Mouse (Mus musculus): Measurements from ENCODE around the gene 4921517D22Rik. TPM values are rescaled to one million over a fixed set of nuclear protein-coding genes. Genes with fewer than 3 reads are reported as not detected.
A peak's percentile ranks its signal among the peaks of the same experiment; 100 is the strongest.

4921517D22Rik gene
- polyA plus RNA-seq, 1 experiment from 2014 or later: not detected

GRCm38 (mm10) chr13:59682629-59683028, 11.3 kb downstream of the 4921517D22Rik start:
- Histone ChIP-seq H3K9ac (ENCODE audit: low read depth, low read length) (no peak overlapping the region), H3K4me2 (ENCODE audit: low read length) (no peak overlapping the region), H3K4me1 (ENCODE audit: control insufficient read depth, insufficient read depth, low read length) (no peaks in the 10 kb centered on the region), H3K4me3 (ENCODE audit: low read depth, low read length) (no peak overlapping the region), H3K9me3 (replicated peaks; ENCODE audit: control insufficient read depth, low read length, poor library complexity, severe bottlenecking) (no peaks in the 10 kb centered on the region), H3K36me3 (ENCODE audit: control insufficient read depth, insufficient read depth, low read length) (no peaks in the 10 kb centered on the region), H3K27ac (ENCODE audit: low read length) (no peak overlapping the region), H3K27me3 (ENCODE audit: control insufficient read depth, insufficient read depth, low read depth, low read length) (no peaks in the 10 kb centered on the region)
- no peak for ATAC-seq
- WGBS: 36% methylated on average over 7 of the region's 7 CpGs

DNA sequence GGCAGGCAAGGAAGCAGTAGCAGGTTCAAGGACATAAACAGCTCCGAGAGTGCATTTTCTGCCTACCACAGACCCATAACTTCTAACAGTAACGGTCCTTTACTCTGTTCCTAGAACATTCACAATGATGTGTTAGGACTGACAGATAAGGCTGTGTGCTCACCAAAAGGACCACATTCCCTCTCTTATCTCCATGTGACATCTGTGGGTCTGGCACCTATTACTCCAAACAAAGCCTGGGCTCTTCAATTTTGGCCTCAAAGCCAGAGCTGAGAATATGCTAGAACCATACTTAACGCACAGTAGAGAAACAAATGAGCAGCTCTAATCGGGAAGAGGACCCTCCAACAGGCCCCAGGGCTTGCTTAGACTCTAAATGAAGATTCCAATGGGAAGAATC, 14.0 kb downstream of the 4921517D22Rik start:
- H3K27ac ChIP-seq (ENCODE audit: low read length): no peak overlapping the region
- no peaks in the 10 kb centered on the region for H3K27me3 ChIP-seq (ENCODE audit: control insufficient read depth, insufficient read depth, low read depth, low read length)
- H3K9me3 ChIP-seq (replicated peaks; ENCODE audit: control insufficient read depth, low read length, poor library complexity, severe bottlenecking): no peaks in the 10 kb centered on the region
- no peak overlapping the region for H3K9ac ChIP-seq (ENCODE audit: low read depth, low read length)
- H3K36me3 ChIP-seq (ENCODE audit: control insufficient read depth, insufficient read depth, low read length): no peaks in the 10 kb centered on the region
- ATAC-seq: no peak
- H3K4me2 ChIP-seq (ENCODE audit: low read length): no peak overlapping the region
- H3K4me1 ChIP-seq (ENCODE audit: control insufficient read depth, insufficient read depth, low read length): peaks cover under 1% of the 10 kb centered on the region; the same call in 1 of the 2 replicates
- H3K4me3 ChIP-seq (ENCODE audit: low read depth, low read length): no peak overlapping the region
- WGBS: 77% methylated on average over 4 of the region's 4 CpGs

DNA sequence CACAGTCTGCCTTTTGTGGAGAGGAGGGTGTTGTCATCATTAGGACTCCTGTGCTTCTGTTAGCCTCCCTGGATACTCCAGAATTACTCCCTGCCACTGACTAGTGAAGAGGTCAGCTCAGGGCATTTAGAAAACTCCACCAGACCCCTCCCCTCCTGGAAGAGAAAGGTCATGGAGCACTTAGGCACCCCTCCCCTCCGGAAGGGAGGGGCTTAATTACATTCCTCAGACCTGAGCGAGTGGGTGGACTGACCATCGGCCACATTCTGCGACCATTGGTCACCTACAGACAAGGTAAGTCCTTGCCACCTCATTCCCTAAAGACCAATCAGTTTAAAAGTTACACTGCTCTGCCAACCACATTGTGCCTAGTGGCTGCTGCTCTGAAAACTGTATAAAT, 14.6 kb downstream of the 4921517D22Rik start:
- peaks cover 5% of the 10 kb centered on the region for H3K4me1 ChIP-seq (ENCODE audit: control insufficient read depth, insufficient read depth, low read length)
- WGBS: 71% methylated on average over 4 of the region's 4 CpGs
- no peak for ATAC-seq
- H3K4me2 ChIP-seq (ENCODE audit: low read length): no peak overlapping the region
- H3K9ac ChIP-seq (ENCODE audit: low read depth, low read length): no peak overlapping the region
- H3K4me3 ChIP-seq (ENCODE audit: low read depth, low read length): no peak overlapping the region
- H3K9me3 ChIP-seq (replicated peaks; ENCODE audit: control insufficient read depth, low read length, poor library complexity, severe bottlenecking): no peaks in the 10 kb centered on the region
- no peak overlapping the region for H3K27ac ChIP-seq (ENCODE audit: low read length)
- no peaks in the 10 kb centered on the region for H3K27me3 ChIP-seq (ENCODE audit: control insufficient read depth, insufficient read depth, low read depth, low read length)
- no peaks in the 10 kb centered on the region for H3K36me3 ChIP-seq (ENCODE audit: control insufficient read depth, insufficient read depth, low read length)

DNA sequence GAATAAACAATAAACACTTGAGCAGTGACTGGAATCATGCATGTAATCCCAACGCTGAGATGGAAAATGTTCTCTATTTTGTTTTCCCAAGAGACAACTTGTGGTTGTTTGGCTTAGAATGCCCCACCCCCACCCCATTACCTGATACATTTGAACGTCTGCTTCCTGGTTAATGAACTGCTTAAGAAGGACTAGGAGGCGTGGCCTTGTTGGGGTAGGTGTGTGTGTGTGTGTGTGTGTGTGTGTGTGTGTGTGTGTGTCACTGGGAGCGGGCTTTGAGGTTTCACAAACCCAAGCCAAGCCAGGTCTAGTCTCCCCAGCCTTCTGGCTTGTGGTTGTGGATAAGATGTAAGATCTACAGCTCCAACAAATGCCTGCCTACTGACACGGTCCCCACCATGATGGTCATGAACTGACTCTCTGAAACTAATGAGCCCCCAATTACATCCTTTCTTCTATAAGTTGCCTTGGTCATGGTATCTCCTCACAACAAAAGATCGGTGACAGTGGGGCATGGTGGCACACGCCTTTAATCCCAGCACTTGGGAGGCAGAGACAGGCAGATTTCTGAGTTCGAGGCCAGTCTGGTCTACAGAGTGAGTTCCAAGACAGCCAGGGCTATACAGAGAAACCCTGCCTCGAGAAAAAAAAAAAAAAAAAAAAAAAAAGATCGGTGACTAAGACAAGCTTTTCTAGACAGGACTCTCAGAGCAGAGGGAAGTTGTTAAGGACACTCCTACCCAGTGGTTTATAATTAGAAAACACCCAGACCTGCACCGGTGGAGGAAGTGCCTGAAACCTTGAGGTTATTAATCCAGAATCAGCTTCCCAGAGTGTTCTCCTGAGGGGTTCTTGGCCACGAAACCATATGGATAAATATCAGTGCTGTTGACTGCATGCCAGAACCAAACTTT, 17.3 kb downstream of the 4921517D22Rik start:
- Histone ChIP-seq H3K9ac (ENCODE audit: low read depth, low read length) (no peak overlapping the region), H3K4me3 (ENCODE audit: low read depth, low read length) (no peak overlapping the region), H3K27ac (ENCODE audit: low read length) (no peak overlapping the region), H3K9me3 (replicated peaks; ENCODE audit: control insufficient read depth, low read length, poor library complexity, severe bottlenecking) (no peaks in the 10 kb centered on the region), H3K27me3 (ENCODE audit: control insufficient read depth, insufficient read depth, low read depth, low read length) (no peaks in the 10 kb centered on the region), H3K4me2 (ENCODE audit: low read length) (no peak overlapping the region), H3K36me3 (ENCODE audit: control insufficient read depth, insufficient read depth, low read length) (no peaks in the 10 kb centered on the region), H3K4me1 (ENCODE audit: control insufficient read depth, insufficient read depth, low read length) (peaks cover 19% of the 10 kb centered on the region)
- WGBS: 79% methylated on average over 12 of the region's 12 CpGs
- no peak for ATAC-seq

DNA sequence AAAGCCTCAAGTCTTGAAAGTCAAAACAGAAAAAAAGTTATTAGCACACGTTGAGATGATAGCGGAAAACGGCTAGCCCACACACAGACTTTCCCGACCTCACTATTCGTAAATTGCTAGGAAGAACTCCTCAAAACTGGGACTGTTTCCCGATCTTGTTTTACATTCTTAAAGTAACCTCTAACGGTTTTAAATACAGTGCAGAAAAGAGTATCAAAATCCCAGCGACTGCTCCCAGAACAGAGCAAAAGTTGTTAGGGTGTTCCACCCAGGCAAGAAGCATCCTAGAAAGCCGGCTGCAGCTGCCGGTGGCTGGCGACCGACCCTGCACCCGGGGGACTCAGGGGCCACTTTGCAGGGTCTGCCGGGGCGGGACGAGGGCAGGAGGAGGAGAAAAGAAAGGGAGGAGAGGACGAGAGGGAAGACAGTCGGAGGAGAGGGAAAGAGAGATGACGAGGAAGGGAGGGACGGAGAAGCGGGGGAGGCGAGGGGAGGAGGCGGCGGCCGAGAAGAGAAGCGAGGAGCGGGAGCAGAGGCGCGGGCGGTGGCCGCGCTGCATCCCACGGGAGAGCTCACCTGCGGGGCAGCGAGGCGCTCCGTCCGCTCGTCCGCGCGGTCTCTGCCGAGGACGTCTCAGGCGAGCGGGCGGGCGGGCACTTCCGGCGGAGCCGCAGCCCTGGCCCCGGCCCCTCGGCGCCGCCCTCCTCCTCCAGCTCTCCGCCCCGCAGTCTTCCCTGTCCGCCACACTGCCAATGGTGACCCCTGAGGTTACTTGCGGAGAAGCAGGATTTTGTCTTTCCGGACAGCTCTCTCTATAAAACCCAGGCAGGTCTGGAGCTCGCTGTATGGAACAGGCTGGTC, 18.5 kb downstream of the 4921517D22Rik start, which contains the start of gene Golm1:
Gene Golm1, minus strand, starts transcription at position 661 of the 861 bp plus-strand sequence.
- Histone ChIP-seq H3K4me1 (ENCODE audit: control insufficient read depth, insufficient read depth, low read length) (peaks cover 19% of the 10 kb centered on the region), H3K4me3 (ENCODE audit: low read depth, low read length) (peak within 1 kb of the TSS; percentile 68), H3K27ac (ENCODE audit: low read length) (peak within 1 kb of the TSS; percentile 74), H3K27me3 (ENCODE audit: control insufficient read depth, insufficient read depth, low read depth, low read length) (no peaks in the 10 kb centered on the region), H3K9ac (ENCODE audit: low read depth, low read length) (peak within 1 kb of the TSS; percentile 80), H3K9me3 (replicated peaks; ENCODE audit: control insufficient read depth, low read length, poor library complexity, severe bottlenecking) (no peaks in the 10 kb centered on the region), H3K36me3 (ENCODE audit: control insufficient read depth, insufficient read depth, low read length) (no peaks in the 10 kb centered on the region), H3K4me2 (ENCODE audit: low read length) (peak within 1 kb of the TSS; percentile 82)
- ATAC-seq: peak; percentile 83
- under 1% methylated on average over 45 of the region's 61 CpGs for WGBS

DNA sequence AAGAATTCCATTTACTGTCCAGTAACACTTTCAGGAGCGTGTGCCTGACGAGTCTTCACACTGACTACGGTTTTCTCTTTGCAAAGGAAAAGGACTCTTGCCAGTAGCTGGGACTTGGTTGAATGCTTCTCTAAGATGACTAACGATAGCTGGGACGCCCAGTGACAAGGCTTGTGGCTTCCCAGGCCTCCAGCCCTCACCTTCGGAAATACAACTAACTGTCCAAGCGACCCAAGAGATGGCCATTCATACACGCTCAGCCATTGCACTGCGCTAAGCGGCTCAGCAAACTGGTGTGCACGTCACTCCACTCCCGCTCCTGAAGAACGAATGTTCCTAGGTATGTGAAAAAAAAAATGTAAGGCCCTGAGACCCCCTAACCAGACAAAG, 19.2 kb downstream of the 4921517D22Rik start:
- peak overlapping the region; percentile 80; the same call in 1 of the 2 replicates for H3K9ac ChIP-seq (ENCODE audit: low read depth, low read length)
- H3K4me2 ChIP-seq (ENCODE audit: low read length): peak overlapping the region; percentile 82
- H3K27me3 ChIP-seq (ENCODE audit: control insufficient read depth, insufficient read depth, low read depth, low read length): no peaks in the 10 kb centered on the region
- peaks cover 19% of the 10 kb centered on the region for H3K4me1 ChIP-seq (ENCODE audit: control insufficient read depth, insufficient read depth, low read length)
- H3K36me3 ChIP-seq (ENCODE audit: control insufficient read depth, insufficient read depth, low read length): no peaks in the 10 kb centered on the region
- no peaks in the 10 kb centered on the region for H3K9me3 ChIP-seq (replicated peaks; ENCODE audit: control insufficient read depth, low read length, poor library complexity, severe bottlenecking)
- 0% methylated on average over 13 of the region's 13 CpGs for WGBS
- H3K27ac ChIP-seq (ENCODE audit: low read length): peak overlapping the region; percentile 74
- H3K4me3 ChIP-seq (ENCODE audit: low read depth, low read length): peak overlapping the region; percentile 68
- ATAC-seq: 0 out of 2 replicates have a peak, but pooled peaks have one; percentile 49

GRCm38 (mm10) chr13:59674215-59674614, 19.7 kb downstream of the 4921517D22Rik start:
- no peak for ATAC-seq
- Histone ChIP-seq H3K27ac (ENCODE audit: low read length) (no peak overlapping the region), H3K27me3 (ENCODE audit: control insufficient read depth, insufficient read depth, low read depth, low read length) (no peaks in the 10 kb centered on the region), H3K4me2 (ENCODE audit: low read length) (peak overlapping the region; percentile 82), H3K9ac (ENCODE audit: low read depth, low read length) (peak overlapping the region; percentile 35; the same call in 1 of the 2 replicates), H3K9me3 (replicated peaks; ENCODE audit: control insufficient read depth, low read length, poor library complexity, severe bottlenecking) (no peaks in the 10 kb centered on the region), H3K4me3 (ENCODE audit: low read depth, low read length) (peak overlapping the region; percentile 68), H3K4me1 (ENCODE audit: control insufficient read depth, insufficient read depth, low read length) (peaks cover 19% of the 10 kb centered on the region), H3K36me3 (ENCODE audit: control insufficient read depth, insufficient read depth, low read length) (no peaks in the 10 kb centered on the region)
- 6% methylated on average over 3 of the region's 3 CpGs for WGBS

DNA sequence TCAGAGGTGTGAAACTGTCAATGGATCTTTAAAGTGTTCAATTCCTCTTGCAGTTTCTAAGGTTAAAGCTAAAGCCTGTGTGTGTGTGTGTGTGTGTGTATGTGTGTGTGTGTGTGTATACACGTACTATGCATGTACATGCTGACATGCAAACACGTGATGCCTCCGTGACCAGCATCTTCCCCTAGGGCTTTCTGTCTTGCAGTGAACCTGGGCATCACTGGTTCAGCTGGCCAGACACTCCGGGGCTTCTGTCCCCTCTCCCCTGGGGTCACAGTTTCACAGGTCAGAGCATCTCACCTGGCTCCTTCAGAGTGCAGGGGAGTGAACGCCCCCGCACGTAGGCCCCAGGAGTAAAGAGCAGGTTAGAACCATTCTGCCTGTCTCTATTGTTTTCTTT, 20.3 kb downstream of the 4921517D22Rik start:
- H3K4me3 ChIP-seq (ENCODE audit: low read depth, low read length): no peak overlapping the region

More for the DNA sequence above, 20.3 kb downstream of the 4921517D22Rik start:
- 11% methylated on average over 7 of the region's 7 CpGs for WGBS
- no peak for ATAC-seq
- no peaks in the 10 kb centered on the region for H3K36me3 ChIP-seq (ENCODE audit: control insufficient read depth, insufficient read depth, low read length)
- peaks cover 19% of the 10 kb centered on the region for H3K4me1 ChIP-seq (ENCODE audit: control insufficient read depth, insufficient read depth, low read length)
- H3K9me3 ChIP-seq (replicated peaks; ENCODE audit: control insufficient read depth, low read length, poor library complexity, severe bottlenecking): no peaks in the 10 kb centered on the region
- peak overlapping the region; percentile 35 for H3K4me2 ChIP-seq (ENCODE audit: low read length)
- H3K9ac ChIP-seq (ENCODE audit: low read depth, low read length): peak overlapping the region; percentile 42; the same call in 1 of the 2 replicates
- H3K27me3 ChIP-seq (ENCODE audit: control insufficient read depth, insufficient read depth, low read depth, low read length): no peaks in the 10 kb centered on the region
- H3K27ac ChIP-seq (ENCODE audit: low read length): no peak overlapping the region
